Mouse (Mus musculus) midbrain, embryonic 10.5 days (tissue): ENCODE data around the gene Rps3. TPM values are rescaled to one million over a fixed set of nuclear protein-coding genes. Genes with fewer than 3 reads are reported as not detected.
"Not testable (repeated sequence)": the region's sequence is repeated elsewhere in the genome, so short reads cannot be mapped to it uniquely, and the experiment has no call there.

Experiments
- DNase-seq: peaks from one replicate; pipeline ENCODE4 v3.0.0-alpha.2; 2017; ENCODE audit warnings: low spot score
- H3K27ac ChIP-seq: fragments of 300-500 bp; sonication (generic); replicated peaks from 2 replicates; pipeline ENCODE4 v1.5.1; 2016; ENCODE audit warnings: mild to moderate bottlenecking
- H3K27me3 ChIP-seq: fragments of 300-500 bp; sonication (generic); 2 replicates; pipeline ENCODE4 v1.6.1; 2016; ENCODE audit warnings: low read depth, mild to moderate bottlenecking; ENCODE audit not compliant: poor library complexity, severe bottlenecking
- H3K36me3 ChIP-seq: fragments of 300-500 bp; sonication (generic); 2 replicates; pipeline ENCODE4 v1.6.1; 2016; ENCODE audit warnings: mild to moderate bottlenecking, moderate library complexity
- H3K4me1 ChIP-seq: fragments of 300-500 bp; sonication (generic); 2 replicates; pipeline ENCODE4 v1.6.1; 2016
- H3K4me3 ChIP-seq: fragments of 300-500 bp; sonication (generic); 2 replicates; pipeline ENCODE4 v1.5.1; 2016; ENCODE audit warnings: mild to moderate bottlenecking, moderate library complexity
- H3K9me3 ChIP-seq: fragments of 300-500 bp; sonication (generic); replicated peaks from 2 replicates; pipeline ENCODE4 v1.6.1; 2016; ENCODE audit warnings: mild to moderate bottlenecking
- WGBS: fragments of 180-500 bp; shearing (Covaris S2); methylation state at CpG from one replicate; pipeline ENCODE4 v1.1.7; 2016; 5-methylcytosine and 5-hydroxymethylcytosine counted together
- polyA plus RNA-seq: library from polyadenylated mRNA; unstranded; fragments of >200 nt; fragmentation: Nextera tagmentation; extraction: Ambion mirVana; gene quantifications from 2 replicates; pipeline ENCODE4 v1.2.1, GENCODE M21; 2016

Gene Rps3
- polyA plus RNA-seq, result 681 and 788 TPM in 2 replicates

DNA sequence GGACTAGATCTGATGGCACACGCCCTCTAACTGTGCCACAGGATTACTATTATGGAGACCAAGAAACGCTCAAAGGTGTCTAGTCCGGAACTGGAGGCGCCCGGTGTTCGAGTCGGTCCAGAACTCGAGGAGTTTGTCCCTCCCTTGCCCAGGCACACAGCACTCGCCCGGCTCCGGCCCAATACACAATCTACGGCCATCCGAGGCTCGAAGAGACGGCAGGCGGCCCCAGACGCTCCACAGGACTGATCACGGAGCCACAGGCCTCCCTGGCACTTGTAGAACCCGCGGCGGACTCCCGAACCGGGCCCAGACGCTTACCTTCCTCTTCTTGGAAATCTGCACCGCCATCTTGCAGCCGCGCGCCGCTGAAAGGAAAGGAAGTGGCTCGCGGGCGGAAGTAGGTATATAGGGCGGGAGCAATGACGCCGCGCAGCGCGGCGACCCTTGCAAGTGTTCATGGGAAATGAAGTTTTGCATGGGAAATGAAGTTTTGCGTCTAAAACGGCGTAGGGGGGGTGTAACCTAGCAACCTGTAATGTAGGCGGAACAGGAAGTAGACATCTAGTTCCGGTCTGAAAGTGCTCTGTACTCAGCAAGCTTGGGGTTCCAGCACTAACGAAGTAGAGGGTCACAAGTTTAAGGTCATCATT is at the start of gene Rps3:
TSS of gene Rps3 (minus strand) at position 468 of the 653 bp plus-strand sequence.
- peak within 1 kb of the TSS; percentile 95 for H3K27ac ChIP-seq
- H3K4me1 ChIP-seq, result peaks cover 40% of the 10 kb centered on the region
- peak; percentile 95 for DNase-seq
- H3K4me3 ChIP-seq, result peak within 1 kb of the TSS; percentile 94
- no peaks in the 10 kb centered on the region for H3K27me3 ChIP-seq
- under 1% methylated on average over 45 of the region's 45 CpGs for WGBS
- no peaks in the 10 kb centered on the region for H3K9me3 ChIP-seq
- peaks cover 43% of the 10 kb centered on the region for H3K36me3 ChIP-seq

DNA sequence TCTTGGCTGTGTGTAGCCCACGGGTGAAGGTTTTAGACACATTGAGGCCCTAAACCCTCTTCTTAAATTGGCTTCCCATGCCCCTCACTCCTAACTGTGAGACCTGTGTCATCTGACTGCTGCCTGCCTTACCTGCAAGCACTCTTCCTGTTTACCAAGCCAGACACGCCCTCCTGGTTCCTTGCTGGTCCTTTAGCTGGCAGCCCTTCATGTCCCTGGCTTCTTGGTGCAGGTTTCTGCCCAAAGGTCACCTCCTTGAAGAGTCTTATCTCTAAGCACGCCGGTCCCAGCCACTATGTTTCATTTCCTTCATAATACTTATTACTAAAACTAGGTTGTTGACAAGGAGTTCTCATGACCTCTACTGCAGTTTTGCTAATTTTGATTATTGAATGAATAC is 49.0 kb upstream of the Rps3 start:
- no peak for DNase-seq
- Histone ChIP-seq H3K36me3 (no peaks in the 10 kb centered on the region), H3K27me3 (peaks cover 14% of the 10 kb centered on the region), H3K27ac (no peak overlapping the region), H3K4me3 (no peak overlapping the region), H3K4me1 (peaks cover 44% of the 10 kb centered on the region), H3K9me3 (no peaks in the 10 kb centered on the region)
- WGBS, result 86% methylated on average over 4 of the region's 4 CpGs

DNA sequence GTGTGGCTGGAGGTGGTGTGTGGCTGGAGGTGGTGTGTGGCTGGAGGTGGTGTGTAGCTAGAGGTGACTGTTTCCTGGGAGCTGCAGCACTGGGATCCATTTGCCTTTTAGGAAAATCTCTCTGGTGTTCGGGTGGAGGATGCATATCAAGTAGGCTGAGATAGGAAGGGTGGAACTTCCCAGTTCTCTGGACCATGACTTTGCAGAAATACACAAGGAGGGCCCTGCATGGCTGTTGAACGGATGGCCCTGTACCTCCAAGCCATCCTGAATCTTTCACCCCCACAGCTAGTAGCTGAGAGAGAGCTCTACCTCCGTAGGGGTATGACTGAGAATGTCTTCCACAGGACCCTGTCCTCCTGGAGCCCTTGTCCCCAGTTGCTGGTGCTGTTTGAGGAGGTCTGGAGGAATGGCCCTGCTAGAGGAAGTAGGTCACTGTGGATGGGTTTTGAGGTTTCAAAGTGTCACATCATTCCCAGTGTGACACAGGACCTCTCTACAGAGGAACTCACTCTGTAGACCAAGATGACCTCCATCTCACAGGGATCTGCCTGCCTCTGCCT is 48.0 kb upstream of the Rps3 start:
- Histone ChIP-seq H3K27me3 (peaks cover 4% of the 10 kb centered on the region), H3K9me3 (no peaks in the 10 kb centered on the region), H3K4me3 (no peak overlapping the region), H3K27ac (no peak overlapping the region; the same call in 1 of the 2 replicates), H3K36me3 (no peaks in the 10 kb centered on the region), H3K4me1 (peaks cover 34% of the 10 kb centered on the region)
- WGBS, result 87% methylated on average over 3 of the region's 3 CpGs
- DNase-seq, result no peak

DNA sequence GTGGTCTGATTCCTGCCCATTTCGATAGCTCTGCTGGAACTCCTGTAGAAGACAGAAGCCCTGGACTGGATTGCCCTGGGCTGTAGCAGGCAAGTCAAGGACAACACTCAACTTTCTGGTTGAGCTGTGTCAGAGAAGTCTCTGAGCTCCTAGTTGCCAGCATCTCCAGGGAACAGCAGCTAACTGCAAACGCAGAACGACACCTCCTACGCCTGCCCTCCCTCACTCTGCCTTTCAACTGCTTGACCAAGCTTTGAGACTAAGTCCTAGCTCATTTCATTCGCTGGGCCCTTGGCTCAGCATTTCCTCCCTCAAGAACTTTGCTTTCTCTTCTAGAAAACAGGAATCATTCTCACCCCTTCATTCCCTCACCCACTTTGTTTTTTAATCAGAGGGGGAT is 45.9 kb upstream of the Rps3 start:
- no peak for DNase-seq
- Histone ChIP-seq H3K4me1 (peaks cover 13% of the 10 kb centered on the region), H3K9me3 (no peaks in the 10 kb centered on the region), H3K4me3 (no peak overlapping the region), H3K27ac (no peak overlapping the region), H3K36me3 (no peaks in the 10 kb centered on the region), H3K27me3 (no peaks in the 10 kb centered on the region; the same call in 1 of the 2 replicates)
- 57% methylated on average over 5 of the region's 5 CpGs for WGBS

DNA sequence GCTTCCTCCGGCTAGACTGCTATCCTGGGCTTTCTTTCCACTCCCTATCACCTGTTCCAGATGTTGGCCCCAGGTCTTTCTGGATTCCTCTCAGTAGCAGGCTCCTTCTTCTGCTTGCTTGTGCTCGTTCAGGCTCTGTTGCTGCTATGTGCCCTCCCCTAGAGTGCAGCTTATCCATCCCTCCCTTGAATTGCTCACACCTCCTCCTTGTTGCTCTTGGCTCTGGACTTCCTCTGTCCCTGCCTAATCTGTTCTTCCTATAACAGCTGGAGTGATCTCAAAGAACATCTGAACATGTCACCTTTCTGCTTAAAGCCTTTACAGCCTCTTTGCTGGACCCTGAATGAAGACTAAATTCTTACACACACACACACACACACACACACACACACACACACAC is 45.0 kb upstream of the Rps3 start:
- peaks cover 6% of the 10 kb centered on the region; the same call in 1 of the 2 replicates for H3K4me1 ChIP-seq
- H3K27me3 ChIP-seq, result no peaks in the 10 kb centered on the region
- WGBS, result 69% methylated on average over 2 of the region's 2 CpGs
- no peak for DNase-seq
- H3K36me3 ChIP-seq, result no peaks in the 10 kb centered on the region
- no peaks in the 10 kb centered on the region for H3K9me3 ChIP-seq
- H3K4me3 ChIP-seq, result no peak overlapping the region
- H3K27ac ChIP-seq, result no peak overlapping the region

GRCm38 (mm10) chr7:99523837-99524236 is 40.3 kb upstream of the Rps3 start:
- Histone ChIP-seq H3K4me3 (no peak overlapping the region), H3K4me1 (no peaks in the 10 kb centered on the region), H3K27ac (no peak overlapping the region), H3K36me3 (no peaks in the 10 kb centered on the region), H3K27me3 (no peaks in the 10 kb centered on the region), H3K9me3 (no peaks in the 10 kb centered on the region)
- WGBS, result 86% methylated on average over 1 of the region's 1 CpGs
- DNase-seq, result no peak

DNA sequence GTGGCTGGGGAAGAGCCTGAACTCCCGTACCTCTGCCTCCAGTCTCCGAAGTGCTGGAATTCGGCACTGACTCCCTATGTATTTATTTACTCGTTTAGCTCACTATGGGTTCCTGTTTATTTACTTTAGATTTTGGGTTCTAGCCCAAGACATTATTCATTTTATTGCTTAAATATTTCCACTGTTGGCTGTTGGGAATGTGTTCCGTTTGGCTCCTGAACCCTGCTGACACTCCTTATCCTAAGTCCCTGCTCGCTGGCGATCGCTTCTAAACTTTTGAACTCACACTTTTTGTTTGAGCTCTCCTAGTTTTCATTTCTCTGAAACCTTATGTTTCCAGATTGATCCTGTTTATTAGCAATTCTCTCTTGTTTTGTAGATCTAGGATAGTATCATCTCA is 39.6 kb upstream of the Rps3 start:
- 74% methylated on average over 8 of the region's 8 CpGs for WGBS
- no peak overlapping the region for H3K27ac ChIP-seq
- H3K9me3 ChIP-seq, result no peaks in the 10 kb centered on the region
- no peaks in the 10 kb centered on the region for H3K27me3 ChIP-seq
- H3K36me3 ChIP-seq, result no peaks in the 10 kb centered on the region
- H3K4me3 ChIP-seq, result no peak overlapping the region
- no peak for DNase-seq
- H3K4me1 ChIP-seq, result no peaks in the 10 kb centered on the region

- Histone ChIP-seq H3K27ac (no peak overlapping the region), H3K27me3 (no peaks in the 10 kb centered on the region)
- 79% methylated on average over 4 of the region's 4 CpGs for WGBS
Measured at GRCm38 (mm10) chr7:99518954-99519644, 35.6 kb upstream of the Rps3 start.

DNA sequence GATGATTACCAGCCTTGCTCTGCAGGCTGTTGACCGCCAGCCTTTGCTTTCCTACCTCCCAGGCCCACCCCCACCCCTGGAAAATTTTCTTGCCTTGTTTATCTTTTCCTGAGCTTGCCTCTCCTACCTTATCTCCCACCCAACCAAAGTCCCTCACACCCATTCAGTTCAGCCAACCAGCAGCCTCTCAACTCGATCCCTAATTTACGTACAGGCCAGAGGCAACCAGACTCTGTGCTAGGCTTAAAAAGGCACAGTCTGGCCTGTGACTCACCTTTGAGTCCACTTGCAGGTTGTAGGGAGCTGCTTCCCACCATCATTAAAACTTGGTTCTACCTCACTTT is 33.2 kb upstream of the Rps3 start:
- Histone ChIP-seq H3K27ac (no peak overlapping the region), H3K36me3 (no peaks in the 10 kb centered on the region), H3K9me3 (no peaks in the 10 kb centered on the region), H3K4me1 (no peaks in the 10 kb centered on the region), H3K4me3 (no peak overlapping the region), H3K27me3 (no peaks in the 10 kb centered on the region)
- no peak for DNase-seq
- WGBS, result 80% methylated on average over 3 of the region's 3 CpGs

More at GRCm38 (mm10) chr7:99518954-99519644, 35.6 kb upstream of the Rps3 start:
- H3K36me3 ChIP-seq, result no peaks in the 10 kb centered on the region
- H3K4me3 ChIP-seq, result no peak overlapping the region
- H3K4me1 ChIP-seq, result no peaks in the 10 kb centered on the region
- no peak for DNase-seq
- no peaks in the 10 kb centered on the region for H3K9me3 ChIP-seq

DNA sequence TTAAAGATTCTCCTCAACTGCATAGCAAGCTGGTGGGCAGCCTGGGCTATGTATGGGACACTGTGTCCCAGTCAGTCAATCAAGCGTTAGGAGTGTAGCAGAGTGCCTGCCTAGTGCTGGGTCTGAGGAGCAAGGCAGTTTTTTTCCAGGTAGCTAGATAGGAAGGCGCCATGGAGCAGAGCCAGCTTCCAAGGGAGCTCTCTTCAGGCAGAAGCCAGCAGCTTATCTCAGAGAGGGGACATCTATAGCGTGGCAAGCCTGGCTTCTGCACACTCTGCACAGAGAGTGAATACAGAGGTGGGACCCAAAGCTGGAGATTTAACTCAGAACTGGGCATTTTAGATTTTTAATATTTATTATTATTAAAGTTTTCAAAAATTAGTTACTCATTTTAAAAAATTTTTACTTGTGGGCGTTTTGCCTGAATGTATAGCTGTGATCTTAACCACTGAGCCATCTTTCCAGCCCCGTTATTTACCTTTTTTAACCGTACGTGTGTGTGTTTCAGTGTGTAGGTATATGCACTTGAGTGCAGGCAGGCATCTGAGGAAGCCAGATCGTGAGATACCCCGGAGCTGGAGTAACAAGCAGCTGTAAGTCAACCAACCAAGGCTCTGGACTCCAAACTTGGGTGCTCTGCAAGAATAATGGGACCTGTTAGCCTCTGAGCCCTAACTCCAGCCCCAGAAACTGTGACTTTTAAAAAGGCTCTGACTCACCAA is 32.7 kb upstream of the Rps3 start:
- Histone ChIP-seq H3K27ac (no peak overlapping the region), H3K36me3 (no peaks in the 10 kb centered on the region), H3K9me3 (no peaks in the 10 kb centered on the region), H3K4me3 (no peak overlapping the region), H3K4me1 (no peaks in the 10 kb centered on the region), H3K27me3 (no peaks in the 10 kb centered on the region)
- no peak for DNase-seq
- WGBS, result 87% methylated on average over 9 of the region's 9 CpGs

DNA sequence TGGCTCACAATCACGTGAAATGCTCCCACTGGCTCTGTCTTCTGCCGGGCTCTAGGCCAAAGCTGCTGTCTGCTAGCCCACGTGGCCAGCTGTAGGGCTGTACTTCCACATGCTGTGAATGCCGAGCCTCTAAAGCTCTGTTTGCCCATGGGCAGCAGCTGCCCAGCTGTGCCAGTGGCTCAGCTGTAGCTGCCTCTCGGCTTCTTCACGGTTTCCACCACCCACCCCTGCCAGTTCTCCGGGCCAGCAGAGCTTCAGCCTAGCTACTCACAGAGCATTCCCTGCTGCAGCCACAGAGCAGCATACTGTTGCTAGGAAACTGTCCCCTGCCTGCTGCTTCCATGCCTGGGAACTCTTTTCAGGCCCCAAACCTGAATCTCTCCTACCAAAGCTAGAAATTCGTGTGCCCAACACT is 26.6 kb upstream of the Rps3 start:
- peak; percentile 44 for DNase-seq
- peaks cover 10% of the 10 kb centered on the region for H3K4me1 ChIP-seq
- H3K27me3 ChIP-seq, result no peaks in the 10 kb centered on the region
- H3K27ac ChIP-seq, result peak overlapping the region; percentile 63; the same call in 1 of the 2 replicates
- peak overlapping the region; percentile 29; the same call in 1 of the 2 replicates for H3K4me3 ChIP-seq
- H3K36me3 ChIP-seq, result no peaks in the 10 kb centered on the region
- WGBS, result 10% methylated on average over 8 of the region's 8 CpGs
- no peaks in the 10 kb centered on the region for H3K9me3 ChIP-seq

DNA sequence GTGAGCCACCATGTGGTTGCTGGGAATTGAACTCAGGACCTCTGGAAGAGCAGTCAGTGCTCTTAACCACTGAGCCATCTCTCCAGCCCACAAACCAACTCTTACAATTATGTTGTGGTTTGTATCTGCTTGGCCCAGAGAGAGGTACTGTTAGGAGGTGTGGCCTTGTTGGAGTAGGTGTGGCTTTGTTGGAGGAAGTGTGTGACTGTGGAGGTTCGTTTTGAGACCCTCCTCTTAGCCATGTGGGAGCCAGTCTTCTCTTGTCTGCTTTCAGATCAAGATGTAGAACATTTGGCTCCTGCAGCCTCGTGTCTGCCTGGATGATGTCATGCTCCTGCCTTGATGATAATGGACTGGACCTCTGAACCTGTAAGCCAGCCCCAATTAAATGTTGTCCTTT is 24.6 kb upstream of the Rps3 start:
- H3K4me1 ChIP-seq, H3K4me3 ChIP-seq, H3K36me3 ChIP-seq, H3K9me3 ChIP-seq, DNase-seq, H3K27me3 ChIP-seq, H3K27ac ChIP-seq: not testable (repeated sequence)
- 45% methylated on average over 2 of the region's 2 CpGs for WGBS

GRCm38 (mm10) chr7:99504556-99504955 is 21.0 kb upstream of the Rps3 start:
- H3K27ac ChIP-seq, result no peak overlapping the region
- no peak overlapping the region for H3K4me3 ChIP-seq
- DNase-seq, result no peak
- no peaks in the 10 kb centered on the region for H3K9me3 ChIP-seq
- no peaks in the 10 kb centered on the region for H3K27me3 ChIP-seq
- H3K36me3 ChIP-seq, result no peaks in the 10 kb centered on the region
- H3K4me1 ChIP-seq, result no peaks in the 10 kb centered on the region
